ENCODE assay signal across 8 mouse cellular contexts in genomic region chr12:100186376-100186775, GRCm38 (mm10). TPM values are rescaled to one million over a fixed set of nuclear protein-coding genes. Genes with fewer than 3 reads are reported as not detected.
DNase-seq lines count a peak whose midpoint lies in the region; ATAC-seq and TF ChIP-seq lines count a peak whose summit lies in the region.

No protein-coding gene starts in this region.

- TF ChIP-seq EP300 in lung, postnatal 0 days (IDR thresholded peaks at IDR 0.05), result 0 out of 2 replicates have a peak, but pooled peaks have one; percentile 3

- DNase-seq in cerebellum, postnatal 4 days (ENCODE audit: low spot score in 2 of 2), result no peak
- DNase-seq in ES-CJ7 (ENCODE audit: low read depth, low spot score), result peak; percentile 60
- peak; percentile 51 for DNase-seq in embryo, embryonic 9.5 days (ENCODE audit: extremely low spot score)
- peak; percentile 80 for DNase-seq in lung, postnatal 0 days (ENCODE audit: low spot score)
- DNase-seq in yolk sac, embryonic 10.5 days (ENCODE audit: low spot score), result peak; percentile 45
- no peak for DNase-seq in ovary, postnatal 36 days (ENCODE audit: low spot score)

- no peaks in the 10 kb centered on the region for H3K9me3 ChIP-seq in intestine, embryonic 15.5 days
- H3K9me3 ChIP-seq in lung, postnatal 0 days (ENCODE audit: low read length), result no peaks in the 10 kb centered on the region

- ATAC-seq in cerebellum, adult (ENCODE audit: insufficient number of reproducible peaks, low FRiP score, low TSS enrichment), result 0 out of 2 replicates have a peak, but pooled peaks have one; percentile 17
- no peak for ATAC-seq in intestine, embryonic 15.5 days
- ATAC-seq in lung, postnatal 0 days, result no peak

- H3K4me1 ChIP-seq in intestine, embryonic 15.5 days (replicated peaks), result no peaks in the 10 kb centered on the region; the same call in 1 of the 2 replicates
- H3K4me1 ChIP-seq in lung, postnatal 0 days (ENCODE audit: insufficient read depth, low read depth, low read length), result peaks cover 7% of the 10 kb centered on the region; the same call in 1 of the 2 replicates

- peak overlapping the region; percentile 66 for H3K4me3 ChIP-seq in intestine, embryonic 15.5 days (replicated peaks)
- peak overlapping the region; percentile 72 for H3K4me3 ChIP-seq in lung, postnatal 0 days (ENCODE audit: low read depth, low read length)

- peak overlapping the region; percentile 99 for H3K27ac ChIP-seq in intestine, embryonic 15.5 days
- peak overlapping the region; percentile 99 for H3K27ac ChIP-seq in lung, postnatal 0 days (ENCODE audit: low read length)

- H3K36me3 ChIP-seq in intestine, embryonic 15.5 days, result no peaks in the 10 kb centered on the region
- no peaks in the 10 kb centered on the region for H3K36me3 ChIP-seq in lung, postnatal 0 days (ENCODE audit: insufficient read depth, low read length)

- WGBS in intestine, embryonic 15.5 days, result 5% methylated on average over 6 of the region's 6 CpGs
- WGBS in lung, postnatal 0 days, result 5% methylated on average over 6 of the region's 6 CpGs

- no peaks in the 10 kb centered on the region for H3K27me3 ChIP-seq in intestine, embryonic 15.5 days (replicated peaks)
- no peaks in the 10 kb centered on the region for H3K27me3 ChIP-seq in lung, postnatal 0 days (replicated peaks; ENCODE audit: insufficient read depth, low read length)

- H3K9ac ChIP-seq in intestine, embryonic 15.5 days, result peak overlapping the region; percentile 75
- peak overlapping the region; percentile 91 for H3K9ac ChIP-seq in lung, postnatal 0 days (replicated peaks; ENCODE audit: low read depth)

- TF ChIP-seq CTCF in lung, postnatal 0 days (IDR thresholded peaks at IDR 0.05), result no peak

- peak overlapping the region; percentile 84 for H3K4me2 ChIP-seq in intestine, embryonic 15.5 days (replicated peaks)
- peak overlapping the region; percentile 73 for H3K4me2 ChIP-seq in lung, postnatal 0 days (replicated peaks; ENCODE audit: low read depth, low read length)

RNA-seq across cellular contexts. Expression of gene Calm1, which starts 12.9 kb away (rescaled TPM):
- polyA plus RNA-seq in intestine, embryonic 15.5 days (2015; fragmentation: Nextera tagmentation; extraction: Ambion mirVana), result 2,249 and 2,526 TPM in 2 replicates
- 2,106 and 2,119 TPM in 2 replicates for polyA plus RNA-seq in lung, postnatal 0 days (2015; fragmentation: Nextera tagmentation; extraction: Ambion mirVana)

RNA-seq across cellular contexts. Expression of gene Nrde2, which starts 26.9 kb away (rescaled TPM):
- 10.2 and 12.1 TPM in 2 replicates for polyA plus RNA-seq in intestine, embryonic 15.5 days (2015; fragmentation: Nextera tagmentation; extraction: Ambion mirVana)
- 10.8 and 11.1 TPM in 2 replicates for polyA plus RNA-seq in lung, postnatal 0 days (2015; fragmentation: Nextera tagmentation; extraction: Ambion mirVana)

Comparison
In these comparisons a context has a peak if more than half of its experiments do, and no peak if none do; other contexts are left out.
1. DNase-seq: peak in ES-CJ7 (single experiment), embryo, embryonic 9.5 days (single experiment), lung, postnatal 0 days (single experiment) and yolk sac, embryonic 10.5 days (single experiment); none in cerebellum, postnatal 4 days (0 of 2) and ovary, postnatal 36 days (single experiment).